26 mouse cellular contexts compared by ENCODE assay signal in genomic region chr3:116857611-116858010, GRCm38 (mm10). TPM values are rescaled to one million over a fixed set of nuclear protein-coding genes. Genes with fewer than 3 reads are reported as not detected.
DNase-seq lines count a peak whose midpoint lies in the region; ATAC-seq lines count a peak whose summit lies in the region.
"Had no signal": no experiment of that assay in that cellular context is flagged by ENCODE, and none has a peak within 500 bp of the region (broad histone marks: within the 10 kb centered on the region; RNA-seq: fewer than 3 reads in every experiment).

No protein-coding gene starts in this region.

- H3K4me1 ChIP-seq in heart, embryonic 11.5 days (ENCODE audit: control insufficient read depth, insufficient read depth, low read length): no peaks in the 10 kb centered on the region
- H3K4me1 ChIP-seq in liver, embryonic 16.5 days (ENCODE audit: control insufficient read depth, low read depth, low read length): peaks cover 33% of the 10 kb centered on the region
- H3K4me1 ChIP-seq: embryonic facial prominence, embryonic 13.5 days had no signal

- no peak overlapping the region for H3K9ac ChIP-seq in heart, embryonic 11.5 days (ENCODE audit: low read depth, low read length)
- H3K9ac ChIP-seq in liver, embryonic 16.5 days (ENCODE audit: low read depth, low read length): no peak overlapping the region
- H3K9ac ChIP-seq: embryonic facial prominence, embryonic 13.5 days; heart, embryonic 15.5 days; hindbrain, embryonic 12.5 days; limb, embryonic 13.5 days; lung, embryonic 14.5 days; midbrain, embryonic 13.5 days; stomach, embryonic 15.5 days had no signal

- no peak overlapping the region for H3K4me2 ChIP-seq in heart, embryonic 11.5 days
- H3K4me2 ChIP-seq in liver, embryonic 16.5 days (ENCODE audit: low read depth, low read length): no peak overlapping the region
- H3K4me2 ChIP-seq: embryonic facial prominence, embryonic 13.5 days; heart, embryonic 15.5 days; hindbrain, embryonic 12.5 days; limb, embryonic 13.5 days; lung, embryonic 14.5 days; midbrain, embryonic 13.5 days; stomach, embryonic 15.5 days had no signal

- H3K4me3 ChIP-seq in heart, embryonic 11.5 days (ENCODE audit: low read depth, low read length): no peak overlapping the region
- H3K4me3 ChIP-seq in liver, embryonic 16.5 days (ENCODE audit: low read depth, low read length): no peak overlapping the region
- H3K4me3 ChIP-seq: embryonic facial prominence, embryonic 13.5 days; heart, embryonic 15.5 days; hindbrain, embryonic 12.5 days; limb, embryonic 13.5 days; midbrain, embryonic 13.5 days; stomach, embryonic 15.5 days had no signal

- 64% methylated on average over 6 of the region's 6 CpGs for WGBS in heart, embryonic 11.5 days (ENCODE audit: insufficient replicate concordance)
- WGBS in liver, embryonic 16.5 days (ENCODE audit: insufficient replicate concordance): 25% methylated on average over 6 of the region's 6 CpGs

- no peaks in the 10 kb centered on the region for H3K36me3 ChIP-seq in heart, embryonic 11.5 days (ENCODE audit: control insufficient read depth, insufficient read depth, low read length)
- no peaks in the 10 kb centered on the region for H3K36me3 ChIP-seq in liver, embryonic 16.5 days (ENCODE audit: control insufficient read depth, insufficient read depth)
- H3K36me3 ChIP-seq: embryonic facial prominence, embryonic 13.5 days; heart, embryonic 15.5 days; hindbrain, embryonic 12.5 days; limb, embryonic 13.5 days; midbrain, embryonic 13.5 days; stomach, embryonic 15.5 days had no signal

- no peaks in the 10 kb centered on the region for H3K27me3 ChIP-seq in heart, embryonic 11.5 days (ENCODE audit: control insufficient read depth, insufficient read depth, low read length)
- H3K27me3 ChIP-seq in liver, embryonic 16.5 days (ENCODE audit: control insufficient read depth, insufficient read depth, low read depth, low read length): no peaks in the 10 kb centered on the region
- H3K27me3 ChIP-seq: CH12.LX; embryonic facial prominence, embryonic 13.5 days; heart, embryonic 15.5 days; hindbrain, embryonic 12.5 days; limb, embryonic 13.5 days; midbrain, embryonic 13.5 days; stomach, embryonic 15.5 days had no signal

- H3K9me3 ChIP-seq in heart, embryonic 11.5 days (replicated peaks; ENCODE audit: control insufficient read depth, low read length): no peaks in the 10 kb centered on the region
- no peaks in the 10 kb centered on the region for H3K9me3 ChIP-seq in liver, embryonic 16.5 days (replicated peaks; ENCODE audit: control insufficient read depth, low read length)
- H3K9me3 ChIP-seq: embryonic facial prominence, embryonic 13.5 days; heart, embryonic 15.5 days; hindbrain, embryonic 12.5 days; limb, embryonic 13.5 days; midbrain, embryonic 13.5 days; stomach, embryonic 15.5 days had no signal

- no peak for ATAC-seq in heart, embryonic 11.5 days (replicated peaks; ENCODE audit: insufficient number of reproducible peaks, low FRiP score, low TSS enrichment)
- peak; percentile 66 for ATAC-seq in granulocyte monocyte progenitor cell, adult 5-6 weeks (replicated peaks; ENCODE audit: poor library complexity, severe bottlenecking)
- no peak for ATAC-seq in liver, embryonic 16.5 days (ENCODE audit: low read depth)
- ATAC-seq in megakaryocyte progenitor cell, adult 5-6 weeks (replicated peaks; ENCODE audit: poor library complexity): peak; percentile 58
- ATAC-seq in inflammation-experienced regulatory T-cells, adult 6 months: no peak
- ATAC-seq: forebrain, embryonic 16.5 days; hindbrain, postnatal 0 days; intestine, embryonic 16.5 days; midbrain, embryonic 13.5 days had no signal

- H3K27ac ChIP-seq in heart, embryonic 11.5 days (ENCODE audit: low read depth, low read length): no peak overlapping the region
- H3K27ac ChIP-seq in liver, embryonic 16.5 days (ENCODE audit: low read length): peak overlapping the region; percentile 23
- H3K27ac ChIP-seq: embryonic facial prominence, embryonic 13.5 days; heart, embryonic 15.5 days; hindbrain, embryonic 12.5 days; hindbrain, postnatal 0 days; limb, embryonic 13.5 days; midbrain, embryonic 13.5 days; stomach, embryonic 15.5 days had no signal

- intact Hi-C loops in left cerebral cortex, postnatal 25 days (cut with DNase I): no loop called here

- peak; percentile 36 for DNase-seq in heart, adult 11 months
- no peak for DNase-seq in Muller cell, postnatal 12 days (ENCODE audit: inconsistent ontology term)
- DNase-seq in left cerebral cortex, postnatal 25 days (ENCODE audit: low spot score in 2 of 2): no peak
- DNase-seq: adrenal gland, adult 2 months; adrenal gland, postnatal 36 days; cerebellum, adult 9-11 months; kidney, adult 9 months; kidney, postnatal 10 days; layer of hippocampus, adult 9-11 months; lung, embryonic 14.5 days; lung, postnatal 14 days had no signal

RNA-seq across cellular contexts. Expression of gene Frrs1, which starts 1.7 kb away (rescaled TPM):
- 26.7 and 26.8 TPM in 2 replicates for polyA plus RNA-seq in heart, embryonic 11.5 days (2014; fragmentation: Nextera tagmentation; extraction: Ambion mirVana)
- 77.3 and 86.5 TPM in 2 replicates for total RNA-seq in granulocyte monocyte progenitor cell, adult 5-6 weeks (2014; fragmentation: Nextera tagmentation)
- 40.2 and 56.2 TPM in 2 replicates for total RNA-seq in granulocyte monocyte progenitor cell, adult 5-6 weeks (2017)
- polyA plus RNA-seq in liver, embryonic 16.5 days (2015; fragmentation: Nextera tagmentation; extraction: Ambion mirVana): 44.2 and 51.8 TPM in 2 replicates
- 73.1 and 73.3 TPM in 2 replicates for total RNA-seq in megakaryocyte progenitor cell, adult 5-6 weeks (2015)
- 49.4 and 50.4 TPM in 2 replicates for total RNA-seq in megakaryocyte progenitor cell, adult 5-6 weeks (2017)
- 1 to 10 TPM in 1 of 2 experiments, under 1 TPM in 1; 0.78 to 1.8 TPM for total RNA-seq in left cerebral cortex, postnatal 25 days (2021)
- polyA plus RNA-seq in inflammation-experienced regulatory T-cells, adult 6 months (2017; shearing (Covaris generic)): 10 to 100 TPM; 11.5 to 44.9 (median 39.7) TPM

RNA-seq across cellular contexts. Expression of gene Agl, which starts 49.6 kb away (rescaled TPM):
- polyA plus RNA-seq in heart, embryonic 11.5 days (2014; fragmentation: Nextera tagmentation; extraction: Ambion mirVana): 49.2 and 55.8 TPM in 2 replicates
- 21.0 and 26.1 TPM in 2 replicates for total RNA-seq in granulocyte monocyte progenitor cell, adult 5-6 weeks (2014; fragmentation: Nextera tagmentation)
- 11.1 and 12.5 TPM in 2 replicates for total RNA-seq in granulocyte monocyte progenitor cell, adult 5-6 weeks (2017)
- polyA plus RNA-seq in liver, embryonic 16.5 days (2015; fragmentation: Nextera tagmentation; extraction: Ambion mirVana): 14.3 and 19.6 TPM in 2 replicates
- total RNA-seq in megakaryocyte progenitor cell, adult 5-6 weeks (2015): 12.8 and 15.5 TPM in 2 replicates
- 10.4 and 14.0 TPM in 2 replicates for total RNA-seq in megakaryocyte progenitor cell, adult 5-6 weeks (2017)
- 10 to 100 TPM; 23.7 to 24.6 TPM for total RNA-seq in left cerebral cortex, postnatal 25 days (2021)
- polyA plus RNA-seq in inflammation-experienced regulatory T-cells, adult 6 months (2017; shearing (Covaris generic)): 1 to 10 TPM; 1.8 to 3.1 (median 1.8) TPM

Comparison
In these comparisons a context has a peak if more than half of its experiments do, and no peak if none do; other contexts are left out.
1. ATAC-seq: peak in granulocyte monocyte progenitor cell, adult 5-6 weeks (single experiment) and megakaryocyte progenitor cell, adult 5-6 weeks (single experiment); none in heart, embryonic 11.5 days (single experiment), liver, embryonic 16.5 days (single experiment) and inflammation-experienced regulatory T-cells, adult 6 months (single experiment).
2. RNA of gene Frrs1, which starts 1.7 kb away (total RNA-seq): 40.2 to 86.5 TPM in granulocyte monocyte progenitor cell, adult 5-6 weeks and 49.4 to 73.3 TPM in megakaryocyte progenitor cell, adult 5-6 weeks; 0.78 to 1.8 TPM in left cerebral cortex, postnatal 25 days; every median in the first group is over 10 times any median in the second.